Mouse (Mus musculus) liver, adult 10 weeks (tissue): ENCODE measurements around the gene Gstk1. TPM values are rescaled to one million over a fixed set of nuclear protein-coding genes. Genes with fewer than 3 reads are reported as not detected.

Experiments
- polyA plus RNA-seq: library from polyadenylated mRNA; stranded (reverse); fragments of 350-450 nt; fragmentation: Illumina TruSeq; extraction: RNeasy Lipid Tissue Mini Kit (QIAGEN cat#74804); gene quantifications from one replicate; pipeline ENCODE4 v1.2.3, GENCODE M21; 2014; ENCODE audit warnings: low read depth, low replicate concordance

Gstk1 gene
- polyA plus RNA-seq: 200 TPM

GRCm38 (mm10) chr6:42245711-42246353 lies at the start of gene Gstk1:
Gene Gstk1, plus strand, starts transcription at chr6:42245935.

GRCm38 (mm10) chr6:42215028-42215427 lies 30.7 kb upstream of the Gstk1 start, which contains the start of gene Tas2r144:
Gene Tas2r144, plus strand, starts transcription at chr6:42215328.

GRCm38 (mm10) chr6:42261524-42262170 lies 15.9 kb downstream of the Gstk1 start, which contains the start of gene Tmem139:
Gene Tmem139, plus strand, starts transcription at chr6:42261970.

GRCm38 (mm10) chr6:42264626-42265312 lies 19.0 kb downstream of the Gstk1 start, which contains the start of gene Casp2:
Gene Casp2, plus strand, starts transcription at chr6:42264985.

GRCm38 (mm10) chr6:42286448-42286847 lies 40.7 kb downstream of the Gstk1 start, which contains the start of gene Clcn1:
Gene Clcn1, plus strand, starts transcription at chr6:42286685.

Other genes starting within 250 kb of the Gstk1 start
- not detected for gene Sva, start 207.5 kb upstream of the Gstk1 start, polyA plus RNA-seq
- gene Tas2r139, start 105.0 kb upstream of the Gstk1 start, polyA plus RNA-seq: not detected
- not detected for gene Tas2r144, start 30.6 kb upstream of the Gstk1 start, polyA plus RNA-seq
- 0.58 TPM for gene Tmem139, start 16.0 kb downstream of the Gstk1 start, polyA plus RNA-seq
- gene Casp2, start 19.1 kb downstream of the Gstk1 start, polyA plus RNA-seq: 5.0 TPM
- gene Clcn1, start 40.8 kb downstream of the Gstk1 start, polyA plus RNA-seq: not detected
- not detected for gene Fam131b, start 78.7 kb downstream of the Gstk1 start, polyA plus RNA-seq
- gene Zyx, start 103.7 kb downstream of the Gstk1 start, polyA plus RNA-seq: 3.2 TPM
- gene Epha1, start 127.3 kb downstream of the Gstk1 start, polyA plus RNA-seq: 4.6 TPM
- gene Tas2r143, start 154.3 kb downstream of the Gstk1 start, polyA plus RNA-seq: not detected
- gene Tas2r135, start 159.5 kb downstream of the Gstk1 start, polyA plus RNA-seq: not detected
- not detected for gene Tas2r126, start 188.6 kb downstream of the Gstk1 start, polyA plus RNA-seq
- gene Olfr458, start 219.3 kb downstream of the Gstk1 start, polyA plus RNA-seq: not detected
- not detected for gene Olfr457, start 230.4 kb downstream of the Gstk1 start, polyA plus RNA-seq
- not detected for gene Olfr456, start 241.3 kb downstream of the Gstk1 start, polyA plus RNA-seq